Mouse (Mus musculus) bone marrow, adult 2 months (tissue): ENCODE measurements around the gene Thoc6.

Experiments
- CTCF ChIP-seq: fragments of 200-500 bp; IDR thresholded peaks from 2 replicates; pipeline ENCODE4 v1.5.1; 2011; ENCODE audit warnings: low read length, control low read depth; ENCODE audit not compliant: control insufficient read depth, insufficient read depth
- POLR2A ChIP-seq: fragments of 200-500 bp; IDR thresholded peaks from 2 replicates; pipeline ENCODE4 v1.6.1; 2011; ENCODE audit warnings: low read depth, mild to moderate bottlenecking, control low read depth, low read length, borderline replicate concordance; ENCODE audit not compliant: control insufficient read depth

- TF ChIP-seq POLR2A (no peak), CTCF (no peak)
Measured at GRCm38 (mm10) chr17:23653324-23653723, 20.4 kb downstream of the Thoc6 start.
